Mouse (Mus musculus) ovary, postnatal 36 days (tissue): ENCODE data around the gene Vkorc1l1.
"Not testable (repeated sequence)": the region's sequence is repeated elsewhere in the genome, so short reads cannot be mapped to it uniquely, and the experiment has no call there.

ENCODE experiments used
- DNase-seq: peaks from one replicate; pipeline ENCODE4 v3.0.0; 2022; ENCODE audit warnings: low spot score, mixed read lengths

The Vkorc1l1 gene

GRCm38 (mm10) chr5:129941495-129942045 lies at the start of gene Vkorc1l1:
TSS of gene Vkorc1l1 (plus strand) at chr5:129941970.
- peak; percentile 99 for DNase-seq

GRCm38 (mm10) chr5:129895198-129896088 lies 46.3 kb upstream of the Vkorc1l1 start, which contains the start of gene Zbed5:
TSS of gene Zbed5 (plus strand) at chr5:129895723.
- peak; percentile 83 for DNase-seq

- DNase-seq = no peak
Observed at GRCm38 (mm10) chr5:129898449-129898848, 43.3 kb upstream of the Vkorc1l1 start, which contains the start of gene Phkg1. TSS of gene Phkg1 (minus strand) at chr5:129898549.

- no peak for DNase-seq
Observed at GRCm38 (mm10) chr5:129907775-129908174, 34.0 kb upstream of the Vkorc1l1 start.

- DNase-seq = peak; percentile 90
Observed at GRCm38 (mm10) chr5:129908242-129908965, 33.4 kb upstream of the Vkorc1l1 start, which contains the start of gene Nupr1l. TSS of gene Nupr1l (plus strand) at chr5:129908540.

- DNase-seq = no peak
Observed at GRCm38 (mm10) chr5:129909147-129909546, 32.6 kb upstream of the Vkorc1l1 start.

GRCm38 (mm10) chr5:129909591-129909990 lies 32.2 kb upstream of the Vkorc1l1 start:
- no peak for DNase-seq

- DNase-seq = no peak
Observed at GRCm38 (mm10) chr5:129914024-129914423, 27.7 kb upstream of the Vkorc1l1 start.

- not testable (repeated sequence) for DNase-seq
Observed at GRCm38 (mm10) chr5:129915491-129915890, 26.3 kb upstream of the Vkorc1l1 start.

GRCm38 (mm10) chr5:129918065-129918651 lies 23.6 kb upstream of the Vkorc1l1 start:
- no peak for DNase-seq

GRCm38 (mm10) chr5:129918752-129919151 lies 23.0 kb upstream of the Vkorc1l1 start:
- DNase-seq = no peak

GRCm38 (mm10) chr5:129919320-129919719 lies 22.4 kb upstream of the Vkorc1l1 start:
- DNase-seq = no peak

GRCm38 (mm10) chr5:129921972-129922371 lies 19.8 kb upstream of the Vkorc1l1 start:
- DNase-seq = no peak

GRCm38 (mm10) chr5:129924820-129925452 lies 16.8 kb upstream of the Vkorc1l1 start:
- no peak for DNase-seq

- DNase-seq = no peak
Observed at GRCm38 (mm10) chr5:129925933-129926332, 15.8 kb upstream of the Vkorc1l1 start.

GRCm38 (mm10) chr5:129929924-129930855 lies 11.6 kb upstream of the Vkorc1l1 start:
- no peak for DNase-seq

GRCm38 (mm10) chr5:129936941-129937340 lies 4.8 kb upstream of the Vkorc1l1 start:
- no peak for DNase-seq

GRCm38 (mm10) chr5:129940281-129940680 lies 1.5 kb upstream of the Vkorc1l1 start:
- no peak for DNase-seq

- no peak for DNase-seq
Observed at GRCm38 (mm10) chr5:129940736-129941494, 855 bp upstream of the Vkorc1l1 start.
